Mouse (Mus musculus) gastrocnemius, adult 8-10 months (tissue): ENCODE data around the gene Nfatc2. TPM values are rescaled to one million over a fixed set of nuclear protein-coding genes. Genes with fewer than 3 reads are reported as not detected.

Source experiments
- DNase-seq, 2 experiments: peaks; one replicate each; pipeline ENCODE4 v3.0.0; 2022; ENCODE audit warnings: low spot score in 2 of 2
- total RNA-seq, 4 experiments: library from RNA; stranded (reverse); gene quantifications; 2 replicates each; pipeline ENCODE4 v1.2.4; 2022

The Nfatc2 gene
- total RNA-seq = 10 to 100 TPM in 3 of 4 experiments, 1 to 10 TPM in 1; 7.8 to 13.6 (median 10.3) TPM

DNA sequence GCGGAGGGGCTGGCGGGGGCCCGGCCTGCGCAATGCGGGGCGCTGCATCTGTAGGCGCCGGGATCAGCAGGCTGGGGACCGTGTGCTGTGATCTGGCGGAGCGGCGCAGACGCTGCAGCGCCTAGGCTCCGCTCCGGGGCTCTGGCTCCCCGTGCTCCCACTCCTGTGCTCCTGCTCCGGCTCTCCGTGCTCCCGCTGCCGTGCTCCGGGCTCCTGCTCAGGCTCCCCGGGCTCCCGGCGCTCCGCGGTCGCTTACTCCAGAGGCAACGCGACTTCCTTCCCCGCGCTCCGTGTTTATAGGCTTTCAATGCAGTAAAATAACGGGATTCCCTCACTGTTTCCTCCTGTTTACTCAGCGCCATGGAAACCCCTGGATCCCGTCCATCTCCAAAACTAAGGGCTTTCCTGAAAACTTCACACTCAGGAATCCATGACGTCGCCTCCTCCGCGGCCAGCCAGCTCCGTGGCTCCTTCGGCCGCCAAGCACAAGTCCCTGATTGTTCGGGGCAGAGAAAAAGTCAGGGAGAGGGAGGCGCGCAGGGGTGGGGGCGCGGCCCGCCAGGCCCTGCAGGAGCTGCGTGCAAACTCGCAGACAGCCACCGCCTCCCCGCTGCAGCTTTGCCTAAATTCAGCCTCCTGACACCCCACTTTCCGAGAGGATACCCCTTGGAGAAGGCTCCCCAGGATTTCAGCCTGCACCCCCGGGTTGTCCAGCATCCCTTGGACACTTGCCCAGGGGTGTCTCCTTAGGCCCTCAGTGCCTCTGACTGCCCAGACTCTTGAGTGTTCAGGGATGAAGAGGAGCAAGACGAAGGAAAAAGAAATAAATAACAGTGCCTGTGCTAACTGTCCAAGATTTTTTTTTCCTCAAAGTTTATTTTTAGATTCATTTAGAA is at the start of gene Nfatc2:
Nfatc2 (minus strand) TSS at position 167 of the 896 bp plus-strand sequence.
- peak; percentile 74 to 80 for DNase-seq

GRCm38 (mm10) chr2:168648171-168648570 is 46.7 kb upstream of the Nfatc2 start:
- DNase-seq = no peak

GRCm38 (mm10) chr2:168644855-168645254 is 43.4 kb upstream of the Nfatc2 start:
- DNase-seq = no peak

- DNase-seq = no peak
Measured at GRCm38 (mm10) chr2:168643524-168644177, 42.2 kb upstream of the Nfatc2 start.

DNA sequence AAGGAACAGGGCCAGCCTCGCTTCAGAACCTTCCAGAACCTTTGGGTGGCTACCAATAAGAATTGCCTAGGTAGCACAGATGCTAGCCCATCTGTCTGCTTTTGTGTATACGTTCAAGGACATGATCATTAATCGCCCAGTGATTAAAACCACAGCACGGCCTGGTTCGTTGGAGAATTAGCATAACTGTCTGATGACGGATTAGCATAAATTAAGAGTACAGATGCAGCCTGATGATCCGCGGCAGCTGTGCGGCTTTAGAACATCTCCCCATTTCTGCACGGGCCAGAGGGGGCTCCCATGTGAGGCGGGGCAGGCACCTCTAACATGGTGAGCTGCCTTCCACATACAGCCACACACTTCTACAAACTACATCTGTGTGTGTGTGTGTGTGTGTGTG is 40.7 kb upstream of the Nfatc2 start:
- no peak for DNase-seq

DNA sequence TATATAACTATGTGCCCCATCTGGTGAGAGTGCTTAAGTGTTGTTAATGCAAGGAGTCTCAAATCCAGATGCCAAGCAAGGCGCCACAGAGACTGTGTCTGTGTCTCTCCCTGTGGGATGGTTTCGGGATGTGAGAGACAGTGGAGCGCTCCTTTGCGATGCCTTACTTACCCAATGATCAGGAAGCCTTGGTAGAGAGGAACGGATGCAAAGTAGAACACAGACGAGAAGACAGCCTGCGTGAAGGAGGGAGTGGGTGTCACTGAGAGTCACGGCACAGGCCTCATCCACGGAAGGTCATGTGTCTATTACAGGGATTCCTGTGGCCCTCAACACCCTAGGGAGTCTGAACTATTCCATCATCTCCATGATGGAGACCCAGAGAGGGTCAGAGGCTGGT is 39.0 kb upstream of the Nfatc2 start:
- no peak for DNase-seq

DNA sequence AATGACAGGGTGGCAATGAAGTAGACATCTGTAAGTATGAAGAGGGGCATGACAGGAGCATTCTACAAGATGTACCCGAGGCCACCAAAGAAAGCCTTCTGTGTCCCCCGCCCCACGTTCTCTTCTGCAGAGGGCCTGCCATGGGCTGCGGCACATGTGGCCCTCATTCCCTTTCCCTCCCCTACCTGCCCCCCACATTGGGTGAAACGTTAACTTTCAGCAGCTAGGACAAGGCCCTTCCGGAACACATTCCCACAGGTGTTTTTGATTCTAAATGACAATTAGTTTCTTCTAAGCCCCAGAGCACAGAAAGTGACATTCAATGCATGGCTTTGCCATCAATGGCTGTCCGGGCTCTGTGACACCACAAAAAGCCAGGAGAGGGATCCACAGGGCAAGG is 33.4 kb upstream of the Nfatc2 start:
- no peak for DNase-seq

- no peak for DNase-seq
Measured at GRCm38 (mm10) chr2:168633301-168633816, 31.9 kb upstream of the Nfatc2 start.

DNA sequence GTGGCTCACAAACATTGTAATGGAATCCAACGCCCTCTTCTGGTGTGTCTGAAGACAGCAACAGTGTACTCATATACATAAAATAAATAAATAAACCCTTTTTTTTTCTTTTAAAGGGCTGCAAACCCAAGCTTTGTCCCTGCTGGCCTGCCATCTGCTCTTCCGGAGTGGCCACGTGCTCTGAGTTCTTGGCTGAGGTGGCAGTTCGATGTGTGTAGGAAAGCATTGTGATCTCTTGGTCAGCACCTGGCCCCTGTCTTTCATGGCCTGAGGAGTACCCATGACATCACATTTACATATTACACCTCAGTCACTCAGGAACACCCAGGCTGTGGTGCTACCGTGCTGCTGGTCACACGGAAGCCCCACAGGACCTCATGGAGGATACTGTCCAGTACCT is 31.1 kb upstream of the Nfatc2 start:
- no peak for DNase-seq

- peak; percentile 69 to 71 for DNase-seq
Measured at GRCm38 (mm10) chr2:168628787-168629186, 27.3 kb upstream of the Nfatc2 start.

- DNase-seq = peak; percentile 37
Measured at GRCm38 (mm10) chr2:168627829-168628770, 26.6 kb upstream of the Nfatc2 start.

GRCm38 (mm10) chr2:168626385-168626784 is 24.9 kb upstream of the Nfatc2 start:
- no peak for DNase-seq

DNA sequence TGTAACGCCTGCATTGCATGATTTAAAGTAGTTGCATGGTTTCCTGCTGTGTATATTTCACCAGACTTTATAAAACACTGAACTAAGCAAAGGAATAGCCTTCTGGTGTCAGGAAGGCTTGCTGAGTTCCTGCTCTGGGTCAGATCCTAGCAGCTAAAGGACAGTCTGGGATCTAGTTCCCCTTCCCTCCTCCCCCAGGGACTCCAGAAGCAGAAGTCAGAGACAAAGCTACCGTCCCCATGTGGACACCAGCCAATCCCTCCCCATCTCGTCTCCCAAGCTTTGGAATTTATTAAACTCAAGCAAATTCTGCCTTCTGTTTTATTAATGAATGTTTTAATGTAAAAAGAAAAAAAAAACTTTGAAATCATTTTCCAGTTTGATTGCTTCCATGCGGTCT is 23.6 kb upstream of the Nfatc2 start:
- no peak for DNase-seq

DNA sequence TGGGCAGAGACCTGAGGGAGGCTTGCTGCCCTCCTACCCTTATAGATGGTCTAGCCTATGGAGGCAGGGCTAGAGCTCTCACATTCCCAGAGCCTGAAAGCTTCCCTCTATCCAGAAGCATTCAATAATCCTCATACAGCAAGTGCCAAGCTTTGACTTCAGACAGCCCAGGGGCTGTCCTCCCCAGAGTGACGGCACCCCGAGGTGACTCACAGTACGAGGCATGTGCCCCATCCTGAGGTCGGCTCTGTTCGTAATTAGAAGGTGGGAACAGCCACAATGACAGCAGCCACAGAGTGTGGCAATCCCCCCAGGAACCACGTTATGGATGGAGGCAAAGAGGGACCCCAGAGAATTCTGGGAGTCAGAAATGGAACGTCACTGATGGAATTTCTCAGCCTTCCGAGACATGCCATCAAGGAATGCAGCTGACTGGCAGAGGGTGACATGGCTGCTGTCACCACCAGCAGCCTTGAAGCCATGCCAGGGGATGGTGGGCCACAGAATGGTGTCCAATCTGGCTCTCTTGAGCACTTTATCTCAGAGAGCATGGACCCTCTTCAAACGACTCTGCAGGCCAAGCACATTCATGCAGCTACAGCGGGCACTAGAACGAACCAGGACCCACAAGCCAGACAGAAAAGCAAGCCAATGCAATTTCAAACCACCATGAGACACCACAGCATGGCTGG is 19.8 kb upstream of the Nfatc2 start:
- DNase-seq = no peak

DNA sequence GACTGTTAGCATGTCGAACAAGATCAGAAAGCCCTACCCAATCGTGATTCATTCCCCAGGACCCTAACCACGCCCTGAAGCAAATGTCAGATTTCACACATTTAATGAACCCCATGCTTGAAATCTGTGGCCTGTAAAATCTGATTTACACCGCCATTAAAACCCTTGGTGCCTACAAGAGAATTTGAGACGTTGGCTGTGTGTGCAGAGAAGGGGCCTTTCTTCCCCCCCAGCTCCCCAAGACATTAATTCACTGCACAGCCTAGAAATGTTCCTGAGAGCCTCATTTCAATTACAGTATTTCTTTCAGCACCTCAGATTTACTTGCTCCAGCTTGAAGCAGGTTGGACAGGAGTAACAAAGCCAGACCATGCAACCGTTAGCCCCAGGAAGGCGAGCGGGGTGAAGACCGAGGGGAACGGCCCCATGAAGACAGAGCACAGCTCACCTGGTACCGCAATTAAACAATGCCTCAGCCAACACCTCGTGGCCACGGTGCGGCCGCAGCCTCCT is 16.8 kb upstream of the Nfatc2 start:
- DNase-seq = no peak

GRCm38 (mm10) chr2:168615160-168615559 is 13.7 kb upstream of the Nfatc2 start:
- no peak for DNase-seq

GRCm38 (mm10) chr2:168614170-168614872 is 12.9 kb upstream of the Nfatc2 start:
- DNase-seq = no peak

- DNase-seq = no peak
Measured at GRCm38 (mm10) chr2:168613092-168613880, 11.8 kb upstream of the Nfatc2 start.

DNA sequence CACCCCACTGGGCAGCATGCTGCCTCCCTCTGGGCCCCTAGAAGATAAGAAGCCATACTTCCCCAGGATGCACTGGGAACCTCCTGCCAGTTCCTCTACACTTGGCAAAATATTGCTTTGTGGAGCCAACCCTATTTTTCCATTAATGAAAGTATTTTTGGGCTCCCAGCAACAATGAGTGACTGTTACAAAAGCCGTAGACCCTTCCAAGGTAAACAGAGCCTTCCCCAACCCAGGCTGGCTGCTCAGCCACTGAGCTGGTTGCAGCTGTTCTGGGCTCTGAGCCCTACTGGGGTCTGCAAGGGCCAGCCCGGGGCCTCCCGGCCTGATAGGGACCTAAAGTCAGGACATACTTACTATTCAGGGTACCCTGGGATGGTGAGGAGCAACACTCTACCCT is 9.5 kb upstream of the Nfatc2 start:
- DNase-seq = no peak
